Mouse (Mus musculus) CD4-positive naive resting alpha-beta T cell, adult 76 days (primary cell): Measurements from ENCODE around the gene Xpnpep3. TPM values are rescaled to one million over a fixed set of nuclear protein-coding genes. Genes with fewer than 3 reads are reported as not detected.

Source experiments
- total RNA-seq: library from RNA; stranded (reverse); gene quantifications from one replicate; pipeline ENCODE4 v1.2.4, GENCODE M21; 2023

The Xpnpep3 gene
- total RNA-seq, result 14.7 TPM

GRCm38 (mm10) chr15:81399638-81400315 lies at the start of gene Xpnpep3, which contains the start of gene St13:
Xpnpep3 (plus strand) TSS chr15:81400138.
St13 (minus strand) TSS chr15:81400077.

GRCm38 (mm10) chr15:81360345-81361021 lies 39.5 kb upstream of the Xpnpep3 start, which contains the start of gene Slc25a17:
Slc25a17 (minus strand) TSS chr15:81360812.

GRCm38 (mm10) chr15:81408199-81408598 lies 8.3 kb downstream of the Xpnpep3 start, which contains the start of gene Dnajb7:
Dnajb7 (minus strand) TSS chr15:81408299.

GRCm38 (mm10) chr15:81465901-81466737 lies 66.2 kb downstream of the Xpnpep3 start, which contains the start of gene Rbx1:
Rbx1 (plus strand) TSS chr15:81466296.

Other genes starting within 250 kb of the Xpnpep3 start
- gene Mrtfa, start 209.4 kb upstream of the Xpnpep3 start, total RNA-seq, result 197 TPM
- not detected for gene Mchr1, start 164.6 kb upstream of the Xpnpep3 start, total RNA-seq
- 32.8 TPM for gene Slc25a17, start 39.3 kb upstream of the Xpnpep3 start, total RNA-seq
- gene St13, start 61 bp upstream of the Xpnpep3 start, total RNA-seq, result 85.1 TPM
- gene Dnajb7, start 8.2 kb downstream of the Xpnpep3 start, total RNA-seq, result not detected
- 96.4 TPM for gene Rbx1, start 66.2 kb downstream of the Xpnpep3 start, total RNA-seq
- 142 TPM for gene Ep300, start 185.2 kb downstream of the Xpnpep3 start, total RNA-seq